Mouse (Mus musculus) T-helper 2 cell (primary cell): ENCODE measurements around the gene Tnfrsf17.
"Not testable (repeated sequence)": the region's sequence is repeated elsewhere in the genome, so short reads cannot be mapped to it uniquely, and the experiment has no call there.

Source experiments
- in situ Hi-C: fragments of 300-600 bp; cut with MboI, MseI; formaldehyde crosslinking; loops from one replicate; pipeline ENCODE4 v1.15.1; 2025; ENCODE audit warnings: high pct_unique_total_duplicates

Gene Tnfrsf17

DNA sequence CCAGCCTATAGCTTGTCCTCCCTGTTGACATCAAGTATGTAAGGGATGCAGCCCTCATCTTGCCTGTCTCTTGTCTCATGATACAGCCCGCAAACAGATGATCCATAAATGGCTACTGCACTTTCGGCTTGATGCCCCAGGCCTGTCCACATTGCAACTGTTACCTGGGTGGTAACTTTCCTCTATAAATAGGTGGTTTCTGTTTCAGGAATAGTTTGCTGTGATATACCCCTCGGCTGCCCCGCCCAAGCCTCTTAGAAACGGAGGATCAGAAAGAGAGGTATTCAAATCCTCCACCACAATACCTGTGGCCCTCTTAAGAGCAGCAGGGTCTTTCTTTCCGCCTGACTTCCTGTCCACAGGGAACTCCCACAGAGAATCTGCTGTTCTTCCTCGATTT lies at the start of gene Tnfrsf17:
Gene Tnfrsf17, plus strand, starts transcription at position 301 of the 400 bp plus-strand sequence.
- in situ Hi-C loops: no loop called here

- in situ Hi-C loops: no loop called here
Observed at GRCm38 (mm10) chr16:11266556-11266955, 47.1 kb upstream of the Tnfrsf17 start.

- in situ Hi-C loops: no loop called here
Observed at GRCm38 (mm10) chr16:11269808-11270207, 43.8 kb upstream of the Tnfrsf17 start.

GRCm38 (mm10) chr16:11270642-11271041 lies 43.0 kb upstream of the Tnfrsf17 start:
- in situ Hi-C loops: no loop called here

GRCm38 (mm10) chr16:11271073-11271472 lies 42.5 kb upstream of the Tnfrsf17 start:
- in situ Hi-C loops: no loop called here

DNA sequence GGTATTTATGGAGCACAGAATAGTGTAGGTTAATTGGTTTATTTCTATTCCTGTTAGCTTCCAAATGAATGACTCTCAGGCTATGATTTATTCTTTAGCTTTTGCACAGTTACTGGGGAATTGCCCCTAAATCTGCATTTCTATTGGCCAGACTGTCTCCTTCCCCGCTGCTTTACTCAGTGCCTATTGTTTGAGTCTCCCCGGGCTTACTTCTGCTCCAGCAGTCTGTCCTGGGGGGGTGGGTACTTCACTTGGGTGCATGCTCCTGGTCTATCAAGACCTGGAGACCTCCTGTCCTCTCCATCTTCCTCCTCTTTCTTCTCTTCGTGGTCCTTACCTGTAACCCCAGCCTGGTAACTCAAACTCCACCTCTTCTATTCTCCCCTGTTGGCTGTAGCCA lies 36.7 kb upstream of the Tnfrsf17 start:
- in situ Hi-C loops: no loop called here

GRCm38 (mm10) chr16:11278778-11279177 lies 34.8 kb upstream of the Tnfrsf17 start:
- in situ Hi-C loops: no loop called here

DNA sequence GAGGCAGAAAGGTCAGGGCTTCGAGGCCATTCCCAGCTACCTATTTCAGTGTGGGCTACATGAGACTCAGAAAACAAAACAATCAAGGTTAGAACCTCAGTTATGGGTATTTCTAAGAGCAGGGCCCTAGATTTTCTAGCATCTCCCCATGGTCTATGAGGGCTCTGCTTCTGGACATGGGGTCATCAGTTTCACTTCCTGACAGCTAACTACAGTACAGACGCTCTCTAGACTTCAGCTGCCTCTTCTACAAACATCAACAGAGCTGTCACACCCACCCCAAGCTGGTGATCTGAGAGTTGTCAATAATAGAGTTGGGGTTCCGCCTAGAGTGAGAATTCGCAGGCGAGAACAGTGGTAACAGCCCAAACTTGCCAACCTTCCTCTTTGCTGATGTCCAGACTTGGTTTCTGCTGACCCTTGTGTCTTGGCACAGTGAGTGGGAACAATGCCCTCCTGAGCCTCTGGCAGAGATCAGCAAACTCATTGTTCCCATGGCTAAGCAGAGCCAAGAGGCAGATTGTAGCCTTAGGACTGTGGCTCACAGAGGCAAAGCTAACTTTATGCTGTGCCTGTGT lies 30.9 kb upstream of the Tnfrsf17 start:
- in situ Hi-C loops: loop anchor here (10.0 kb wide), 1 partner anchor 1642 kb away; no protein-coding TSS in a partner anchor

DNA sequence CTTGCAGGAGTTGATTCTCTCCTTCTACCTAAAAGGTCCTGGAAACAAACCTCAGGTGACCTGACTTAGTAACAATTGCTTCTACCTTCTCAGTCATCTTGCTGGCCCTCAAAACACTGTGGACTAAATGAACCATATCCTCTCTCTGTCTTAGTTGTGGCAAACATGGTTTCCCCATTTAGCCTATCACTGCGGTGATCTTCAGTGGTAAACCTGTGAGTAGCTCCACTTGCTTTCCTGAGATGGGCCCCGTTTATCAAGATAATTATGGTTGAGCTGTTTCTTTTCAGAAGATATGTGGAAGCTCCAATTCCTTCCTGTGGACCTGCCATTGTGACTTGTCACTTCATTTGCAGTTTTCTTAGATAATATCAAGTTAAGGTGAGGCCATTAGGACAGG lies 28.7 kb upstream of the Tnfrsf17 start:
- in situ Hi-C loops: loop anchor here (10.0 kb wide), 1 partner anchor 1640 kb away; no protein-coding TSS in a partner anchor

GRCm38 (mm10) chr16:11285949-11286348 lies 27.7 kb upstream of the Tnfrsf17 start:
- in situ Hi-C loops: loop anchor here (10.0 kb wide), 1 partner anchor 1639 kb away; no protein-coding TSS in a partner anchor

DNA sequence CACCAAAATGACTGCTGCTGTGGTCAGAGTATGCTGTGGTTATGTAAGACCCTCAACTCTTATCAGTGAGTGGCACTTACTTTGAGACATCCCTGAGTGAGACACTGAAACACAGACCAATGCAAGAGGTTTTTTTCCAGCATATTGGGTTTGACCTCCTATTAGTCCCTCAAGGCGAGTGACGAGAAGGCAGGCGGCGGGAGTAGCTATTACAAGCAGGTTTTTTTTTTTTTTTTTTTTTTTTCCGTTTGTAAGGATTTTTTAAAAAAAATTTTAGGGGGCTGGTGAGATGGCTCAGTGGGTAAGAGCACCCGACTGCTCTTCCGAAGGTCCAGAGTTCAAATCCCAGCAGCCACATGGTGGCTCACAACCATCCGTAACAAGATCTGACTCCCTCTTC lies 24.7 kb upstream of the Tnfrsf17 start:
- in situ Hi-C loops: loop anchor here (10.0 kb wide), 1 partner anchor 1636 kb away; no protein-coding TSS in a partner anchor

DNA sequence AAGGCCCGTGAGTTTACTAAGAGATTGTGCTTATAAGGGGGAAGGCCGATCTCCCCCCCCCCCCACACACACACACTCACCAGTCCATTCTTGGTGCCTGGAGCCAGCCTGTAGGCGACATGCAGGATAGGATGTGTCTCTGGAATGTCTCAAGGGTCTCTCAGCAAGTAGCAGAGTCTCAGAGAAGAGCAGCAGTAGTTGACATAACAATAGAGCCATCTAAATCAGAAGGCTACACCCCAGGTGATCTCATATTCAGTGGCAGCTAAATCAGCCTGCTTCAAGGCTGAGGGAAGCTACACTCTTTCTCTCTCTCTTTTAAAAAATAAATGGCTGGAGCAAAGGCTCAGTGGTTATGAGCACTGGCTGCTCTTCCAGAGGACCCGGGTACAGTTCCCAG lies 18.0 kb upstream of the Tnfrsf17 start:
- in situ Hi-C loops: not testable (repeated sequence)

- in situ Hi-C loops: not testable (repeated sequence)
Observed at GRCm38 (mm10) chr16:11297700-11298099, 15.9 kb upstream of the Tnfrsf17 start.

DNA sequence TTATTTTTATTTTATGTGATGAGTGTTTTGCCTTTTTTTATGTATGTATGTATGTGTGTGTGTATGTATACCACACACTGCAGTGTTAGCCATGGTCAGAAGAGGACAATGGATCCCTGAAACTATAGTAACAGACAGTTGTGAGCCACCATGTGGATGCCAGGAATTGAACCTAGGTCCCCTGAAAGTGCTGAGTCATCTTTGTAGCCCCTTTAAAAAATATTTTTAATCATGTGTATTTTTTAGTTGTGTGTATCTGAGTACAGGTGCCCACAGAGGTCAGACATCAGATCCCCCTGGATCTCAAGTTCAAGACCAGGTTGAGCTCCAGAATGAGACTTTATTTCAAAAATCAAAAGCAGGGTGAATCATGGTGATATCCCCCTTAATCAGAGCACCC lies 9.9 kb upstream of the Tnfrsf17 start:
- in situ Hi-C loops: no loop called here

DNA sequence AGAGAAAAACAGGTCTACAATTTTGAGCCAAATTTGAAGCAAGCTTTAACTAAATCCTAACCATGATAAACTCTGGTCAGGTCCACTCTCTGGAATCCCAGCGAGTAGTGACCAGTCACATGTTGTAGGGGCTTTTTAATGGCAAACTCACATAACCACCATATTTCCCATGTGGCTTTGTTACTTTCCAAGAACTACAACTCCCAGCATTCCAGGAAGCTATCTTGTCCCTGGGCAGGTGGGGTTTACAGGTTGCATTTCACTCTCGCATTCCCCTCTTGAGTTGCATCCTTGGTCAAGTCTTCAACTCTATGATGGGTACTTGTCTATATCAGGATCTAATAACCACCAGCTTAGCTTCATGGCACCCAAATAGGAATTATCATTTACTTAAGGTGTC lies 8.1 kb upstream of the Tnfrsf17 start:
- in situ Hi-C loops: no loop called here

GRCm38 (mm10) chr16:11315786-11316320 lies 2.2 kb downstream of the Tnfrsf17 start:
- in situ Hi-C loops: no loop called here

- in situ Hi-C loops: no loop called here
Observed at GRCm38 (mm10) chr16:11316748-11317147, 3.1 kb downstream of the Tnfrsf17 start.

DNA sequence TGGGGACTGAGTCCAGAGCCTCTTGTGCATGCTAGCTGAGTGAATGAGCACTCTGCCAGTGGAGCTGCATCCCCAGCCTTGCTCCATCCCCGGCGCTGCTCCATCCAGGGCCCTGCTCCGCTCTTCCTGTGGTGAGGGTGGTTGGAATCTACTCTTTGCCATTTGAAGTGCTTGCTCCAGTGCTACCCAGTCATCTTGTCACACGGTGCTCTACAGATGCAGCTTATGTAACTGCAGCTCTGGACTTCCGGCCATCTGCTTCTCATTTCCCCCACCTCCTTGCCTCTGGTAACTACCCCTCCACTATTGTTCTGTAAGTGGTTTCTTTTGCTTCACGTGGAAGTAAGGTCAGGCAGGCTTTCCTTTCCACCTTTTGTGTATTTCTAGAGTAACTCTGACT lies 3.7 kb downstream of the Tnfrsf17 start:
- in situ Hi-C loops: no loop called here

DNA sequence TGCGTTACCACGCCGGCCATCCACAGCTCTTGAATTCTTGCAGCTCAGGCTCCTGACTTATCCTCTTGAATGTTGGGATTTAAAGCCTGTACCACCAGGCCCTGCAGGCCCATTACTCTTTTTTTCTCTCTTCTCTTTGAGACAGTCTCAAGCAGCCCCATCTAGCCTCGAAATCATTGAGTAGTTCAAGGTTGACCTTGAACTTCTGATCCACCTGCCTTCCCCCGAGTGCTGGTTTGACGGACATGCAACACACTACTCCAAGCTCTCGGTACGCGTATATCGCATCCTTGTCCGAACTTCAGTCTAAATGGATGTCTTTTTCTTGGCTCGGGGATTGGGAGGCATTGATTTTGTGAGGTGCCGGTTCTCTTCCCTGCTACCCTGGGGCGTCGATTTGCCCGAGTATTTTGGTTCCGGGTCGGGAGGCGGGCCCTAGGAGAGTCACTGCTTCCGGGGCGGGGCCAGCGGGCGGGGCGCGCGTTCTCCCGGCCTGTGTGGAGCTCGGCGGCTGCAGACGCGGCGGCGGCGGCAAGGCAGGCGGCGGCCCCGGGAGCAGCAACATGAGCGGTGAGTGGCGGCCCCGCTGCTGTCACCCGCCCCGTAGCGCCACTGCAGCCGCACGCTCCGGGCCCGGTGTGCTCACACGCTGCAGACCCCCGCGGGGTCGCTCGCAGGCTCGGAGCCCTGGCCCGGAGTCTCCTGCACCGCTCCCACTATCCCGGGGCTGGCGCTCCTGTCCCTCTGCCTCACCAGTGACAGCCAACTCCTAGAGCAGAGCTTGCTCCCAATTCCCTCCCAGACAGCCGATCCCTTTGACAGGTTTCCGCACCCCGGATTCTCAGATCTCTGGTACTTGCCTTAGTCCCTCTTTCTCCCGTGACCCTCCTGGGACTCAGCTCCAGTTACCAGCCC lies 9.1 kb downstream of the Tnfrsf17 start, which contains the start of gene Snx29:
Gene Snx29, plus strand, starts transcription at position 500 of the 915 bp plus-strand sequence.
- in situ Hi-C loops: no loop called here

DNA sequence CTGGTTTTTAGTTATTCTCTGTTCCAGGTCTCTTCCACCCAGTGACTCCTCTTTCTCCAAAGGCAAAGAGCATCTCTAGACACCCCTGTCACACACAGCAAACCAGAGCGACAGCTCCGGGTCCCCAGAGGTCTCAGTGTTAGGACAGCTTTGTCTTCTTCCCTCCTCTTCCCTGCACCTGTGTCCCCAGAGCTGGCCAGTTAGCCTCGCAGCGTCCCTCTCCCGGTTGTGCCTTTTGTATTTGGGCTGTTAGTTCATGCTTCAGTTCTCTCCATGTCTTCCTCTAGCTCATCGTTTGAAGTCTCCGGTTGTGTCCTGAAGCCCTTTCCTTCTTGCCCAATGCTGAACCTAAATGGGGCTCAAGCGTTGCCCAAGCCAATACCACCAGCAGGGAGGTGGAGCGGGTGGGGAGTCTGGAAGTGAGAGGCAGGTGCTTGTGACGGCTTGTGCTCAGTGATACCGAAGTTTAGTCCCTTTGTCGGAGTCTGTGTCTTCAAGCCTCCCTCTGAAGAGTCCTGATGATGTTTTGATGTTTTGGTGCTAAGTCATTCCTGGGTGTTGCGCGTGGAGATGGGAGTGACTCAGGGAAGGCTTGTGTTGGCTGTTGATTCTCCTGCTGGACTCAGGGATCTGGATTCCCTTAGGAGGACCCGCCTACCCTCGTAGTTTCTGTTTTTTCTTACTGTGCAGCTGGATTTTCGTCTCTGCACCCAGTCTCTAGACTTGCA lies 9.9 kb downstream of the Tnfrsf17 start:
- in situ Hi-C loops: no loop called here

DNA sequence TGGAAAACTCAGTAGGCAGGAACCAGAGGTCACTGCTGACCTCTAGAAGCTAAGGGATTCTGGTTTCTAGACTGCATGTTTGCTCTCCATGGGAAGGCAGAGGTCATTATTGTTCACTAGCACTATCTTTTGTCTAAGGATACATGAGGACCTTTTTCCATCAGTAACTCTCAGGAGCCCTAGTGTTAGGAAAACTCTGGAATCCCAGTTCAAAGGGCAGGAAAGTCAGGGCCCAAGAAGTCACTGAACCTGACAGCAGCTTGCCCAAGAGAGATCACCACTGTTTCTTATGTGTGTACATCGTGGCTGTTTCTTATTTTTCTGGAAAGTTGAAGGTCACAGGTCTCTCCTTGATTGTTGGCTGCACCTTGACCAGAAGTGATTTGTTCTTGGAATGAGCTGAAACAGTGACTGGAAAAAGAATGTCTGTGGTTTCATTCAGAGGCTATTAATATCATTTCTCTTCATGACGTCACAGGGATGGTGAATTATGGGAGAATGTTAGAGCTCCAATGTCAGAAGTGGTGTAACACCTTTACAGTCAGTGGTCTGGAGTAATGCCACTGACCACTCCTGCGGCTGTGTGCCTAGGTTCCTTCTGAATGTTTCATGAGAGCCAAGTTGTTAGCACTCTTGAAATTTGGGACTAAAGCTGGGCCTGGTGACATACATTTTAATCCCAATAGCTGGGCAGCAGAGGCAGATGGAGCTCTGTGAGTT lies 16.6 kb downstream of the Tnfrsf17 start:
- in situ Hi-C loops: no loop called here
